Mouse (Mus musculus): ENCODE results near the gene Klf8.
"Not testable (repeated sequence)": the region's sequence is repeated elsewhere in the genome, so short reads cannot be mapped to it uniquely, and the experiment has no call there.

The Klf8 gene

GRCm38 (mm10) chrX:153237304-153237919, at the start of gene Klf8:
Klf8 (plus strand) TSS chrX:153237466.
- DNase-seq (ENCODE audit: low spot score in 2 of 2), result peak in 1 of 2 experiments; percentile 16

GRCm38 (mm10) chrX:153199185-153199584, 38.1 kb upstream of the Klf8 start:
- peak in 1 of 2 experiments; percentile 14 for DNase-seq (ENCODE audit: low spot score in 2 of 2)

GRCm38 (mm10) chrX:153211101-153211500, 26.2 kb upstream of the Klf8 start:
- no peak for DNase-seq (ENCODE audit: low spot score in 2 of 2)

- DNase-seq (ENCODE audit: low spot score in 2 of 2), result no peak
Measured at GRCm38 (mm10) chrX:153231240-153231639, 6.0 kb upstream of the Klf8 start.

GRCm38 (mm10) chrX:153233255-153233654, 4.0 kb upstream of the Klf8 start:
- DNase-seq (ENCODE audit: low spot score in 2 of 2), result no peak

- peak; percentile 5 to 26 for DNase-seq (ENCODE audit: low spot score in 2 of 2)
Measured at GRCm38 (mm10) chrX:153237920-153238504, 746 bp downstream of the Klf8 start.

- DNase-seq (ENCODE audit: low spot score in 2 of 2), result no peak
Measured at GRCm38 (mm10) chrX:153254256-153254655, 17.0 kb downstream of the Klf8 start.

GRCm38 (mm10) chrX:153255504-153255903, 18.2 kb downstream of the Klf8 start:
- DNase-seq (ENCODE audit: low spot score in 2 of 2), result no peak

GRCm38 (mm10) chrX:153282185-153282584, 44.9 kb downstream of the Klf8 start:
- no peak for DNase-seq (ENCODE audit: low spot score in 2 of 2)

- no peak for DNase-seq (ENCODE audit: low spot score in 2 of 2)
Measured at GRCm38 (mm10) chrX:153311356-153311755, 74.1 kb downstream of the Klf8 start.

- DNase-seq (ENCODE audit: low spot score in 2 of 2), result no peak
Measured at GRCm38 (mm10) chrX:153323105-153323504, 85.8 kb downstream of the Klf8 start.

GRCm38 (mm10) chrX:153334140-153334539, 96.9 kb downstream of the Klf8 start:
- DNase-seq (ENCODE audit: low spot score in 2 of 2), result not testable (repeated sequence)

- peak; percentile 15 to 61 for DNase-seq (ENCODE audit: low spot score in 2 of 2)
Measured at GRCm38 (mm10) chrX:153359331-153360215, 122.3 kb downstream of the Klf8 start.

GRCm38 (mm10) chrX:153360216-153360590, 122.9 kb downstream of the Klf8 start:
- no peak for DNase-seq (ENCODE audit: low spot score in 2 of 2)

- DNase-seq (ENCODE audit: low spot score in 2 of 2), result no peak
Measured at GRCm38 (mm10) chrX:153360666-153361269, 123.5 kb downstream of the Klf8 start.

- DNase-seq (ENCODE audit: low spot score in 2 of 2), result peak in 1 of 2 experiments; percentile 37
Measured at GRCm38 (mm10) chrX:153366754-153367153, 129.5 kb downstream of the Klf8 start.

- DNase-seq (ENCODE audit: low spot score in 2 of 2), result no peak
Measured at GRCm38 (mm10) chrX:153369780-153370179, 132.5 kb downstream of the Klf8 start.

GRCm38 (mm10) chrX:153375105-153375504, 137.8 kb downstream of the Klf8 start:
- no peak for DNase-seq (ENCODE audit: low spot score in 2 of 2)

GRCm38 (mm10) chrX:153381753-153382152, 144.5 kb downstream of the Klf8 start:
- no peak for DNase-seq (ENCODE audit: low spot score in 2 of 2)

- DNase-seq (ENCODE audit: low spot score in 2 of 2), result no peak
Measured at GRCm38 (mm10) chrX:153389291-153389690, 152.0 kb downstream of the Klf8 start.

GRCm38 (mm10) chrX:153417067-153417466, 179.8 kb downstream of the Klf8 start:
- DNase-seq (ENCODE audit: low spot score in 2 of 2), result no peak

- no peak for DNase-seq (ENCODE audit: low spot score in 2 of 2)
Measured at GRCm38 (mm10) chrX:153433659-153434293, 196.5 kb downstream of the Klf8 start.

Data from spleen, postnatal 10 days (tissue).